Mouse (Mus musculus): ENCODE data around the gene Slc6a9. TPM values are rescaled to one million over a fixed set of nuclear protein-coding genes. Genes with fewer than 3 reads are reported as not detected.

Slc6a9 gene
- 0.76 and 2.6 TPM in 2 replicates for total RNA-seq (2015)
- 1.9 and 6.1 TPM in 2 replicates for total RNA-seq (2017)

DNA sequence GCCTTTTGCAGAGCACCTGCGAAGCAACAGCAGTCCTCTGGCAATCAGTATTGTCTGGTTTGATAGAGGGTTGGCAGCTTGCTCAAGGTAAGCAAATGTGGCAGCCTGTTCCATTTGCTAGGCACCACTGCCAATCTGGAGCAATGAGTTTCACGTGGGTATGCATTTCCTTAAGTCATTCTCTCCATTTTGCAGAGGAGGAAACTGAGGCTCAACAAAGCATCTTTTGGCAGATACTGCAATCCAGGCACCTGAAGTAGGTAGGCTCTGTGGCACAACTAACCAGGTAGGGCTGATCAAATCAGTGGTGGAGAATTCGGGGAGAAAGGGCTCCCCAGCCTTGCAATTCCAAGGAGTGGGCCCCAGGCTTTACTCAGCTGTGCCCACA is at the start of gene Slc6a9:
Slc6a9 (plus strand) TSS at position 50 of the 388 bp plus-strand sequence.
- no peak for ATAC-seq (ENCODE audit: poor library complexity, severe bottlenecking)

DNA sequence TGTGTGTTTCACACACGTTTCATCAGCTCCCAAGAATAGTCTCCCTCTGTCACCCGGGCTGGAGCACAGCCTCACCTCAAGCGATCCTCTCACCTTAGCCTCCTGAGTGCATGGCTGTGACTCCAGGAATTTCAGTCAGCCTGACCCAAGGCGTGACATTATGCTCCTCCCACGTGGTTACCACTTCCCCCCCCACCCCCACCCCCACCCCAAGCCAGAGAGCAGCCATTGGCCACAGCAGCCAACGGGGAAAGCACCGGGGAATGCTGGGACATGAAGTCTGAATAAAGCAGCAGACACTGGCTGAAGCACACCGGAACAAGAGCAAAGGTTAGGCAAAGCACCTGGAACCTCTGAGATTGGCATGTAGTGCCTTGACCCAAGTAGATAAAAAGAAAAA is 47.3 kb upstream of the Slc6a9 start:
- peak; percentile 33; the same call in 1 of the 2 replicates for ATAC-seq (ENCODE audit: poor library complexity, severe bottlenecking)

DNA sequence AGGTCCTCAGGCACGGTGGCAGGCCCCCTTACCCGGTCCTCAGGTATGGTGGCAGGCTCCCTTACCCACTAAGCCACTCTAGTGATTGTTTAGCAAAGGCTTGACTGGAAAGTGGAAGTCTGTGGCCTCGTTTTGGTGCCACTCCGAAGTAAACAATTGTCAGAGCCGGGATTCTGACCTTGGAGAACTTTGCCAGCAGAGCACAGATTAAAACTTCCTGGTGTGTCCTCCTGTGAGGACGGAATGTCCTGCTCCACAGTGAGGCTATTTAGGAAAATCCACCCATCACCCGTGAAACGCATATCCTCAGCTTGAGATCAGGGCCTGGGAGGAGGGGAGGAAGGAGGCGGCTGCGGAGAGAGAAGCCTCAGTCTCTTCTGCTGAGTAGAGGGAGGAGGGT is 46.0 kb upstream of the Slc6a9 start:
- no peak for ATAC-seq (ENCODE audit: poor library complexity, severe bottlenecking)

DNA sequence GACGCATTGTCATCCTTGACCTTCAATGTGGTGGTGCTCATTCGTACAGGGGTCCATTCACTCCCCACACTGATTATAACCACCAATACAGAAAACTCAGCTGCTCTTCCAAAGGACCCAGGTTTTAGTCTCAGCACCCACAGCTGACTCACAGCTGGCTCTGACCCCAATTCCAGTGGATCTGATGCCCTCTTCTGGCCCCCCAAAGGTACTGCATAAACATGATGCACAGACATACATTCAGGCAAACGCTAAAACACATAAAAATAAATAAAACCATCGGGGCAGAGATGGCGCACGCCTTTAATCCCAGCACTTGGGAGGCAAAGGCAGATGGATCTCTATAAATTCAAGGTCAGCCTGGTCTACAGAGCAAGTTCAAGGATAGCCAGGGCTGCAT is 34.4 kb upstream of the Slc6a9 start:
- ATAC-seq (ENCODE audit: poor library complexity, severe bottlenecking), result no peak

DNA sequence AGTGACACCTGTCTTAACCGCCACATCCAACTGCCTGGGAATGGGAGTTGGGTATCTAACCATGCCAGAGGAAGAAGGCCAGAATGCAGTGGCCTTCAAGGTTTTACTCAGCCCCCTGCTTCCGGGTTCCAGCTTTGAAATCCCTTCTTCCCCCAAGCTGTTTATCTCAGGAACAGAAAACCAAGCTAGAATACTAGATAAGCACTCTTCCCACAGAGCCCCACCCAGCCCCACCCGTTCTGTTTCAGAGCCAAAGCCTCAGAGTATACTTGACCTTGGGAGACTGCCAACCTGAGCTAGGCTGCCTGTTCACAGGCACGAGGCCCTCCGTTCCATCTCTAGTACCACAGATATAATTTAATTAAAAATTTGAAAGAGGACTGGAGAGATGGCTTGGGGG is 27.3 kb upstream of the Slc6a9 start:
- no peak for ATAC-seq (ENCODE audit: poor library complexity, severe bottlenecking)

DNA sequence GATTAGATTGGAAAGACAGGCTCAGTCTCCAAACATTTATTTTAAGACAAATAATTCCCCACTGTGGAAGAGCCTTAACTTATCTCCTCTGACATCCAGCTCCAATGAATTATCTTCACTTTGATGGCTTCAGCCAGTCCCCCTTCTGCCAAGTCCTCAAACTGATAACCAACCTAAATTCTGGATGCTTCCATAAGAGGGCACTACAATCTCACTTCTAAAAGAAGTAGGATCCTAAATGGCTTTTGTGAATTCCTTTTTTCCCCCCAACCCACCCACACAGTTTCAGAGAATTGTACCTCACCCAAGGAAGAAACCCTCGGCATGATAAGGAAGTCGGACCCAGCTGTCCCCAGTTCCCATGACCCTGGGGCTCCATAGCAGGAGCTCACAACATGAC is 23.4 kb upstream of the Slc6a9 start:
- ATAC-seq (ENCODE audit: poor library complexity, severe bottlenecking), result no peak

DNA sequence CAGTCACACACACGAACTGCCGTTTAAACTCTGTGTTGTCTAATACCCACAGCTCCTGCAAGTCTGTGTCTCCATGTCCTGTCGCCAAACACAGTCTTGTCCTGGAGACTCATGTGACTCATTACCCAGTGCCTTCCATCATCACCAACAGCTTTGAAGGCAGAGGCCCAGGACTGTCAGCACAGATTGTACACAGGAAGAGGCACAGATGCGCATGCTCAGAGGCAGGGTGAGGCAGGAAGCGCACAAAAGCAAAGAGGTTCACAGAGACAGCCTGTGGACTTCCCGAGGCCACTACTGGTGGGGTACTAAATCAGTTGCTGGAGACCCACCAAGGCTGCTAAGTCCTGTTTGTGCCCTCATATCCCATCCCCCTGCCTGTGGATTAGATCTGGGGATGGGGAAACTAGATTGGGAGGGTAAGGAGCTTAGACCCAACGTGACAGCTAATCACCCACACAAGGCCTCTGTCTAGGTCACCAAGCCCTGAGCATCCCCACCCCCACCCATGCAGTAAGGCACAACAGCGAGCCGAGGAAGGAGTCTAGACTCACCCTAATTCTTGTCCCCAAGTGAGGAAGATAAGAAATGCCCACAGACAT is 20.6 kb upstream of the Slc6a9 start:
- no peak for ATAC-seq (ENCODE audit: poor library complexity, severe bottlenecking)

DNA sequence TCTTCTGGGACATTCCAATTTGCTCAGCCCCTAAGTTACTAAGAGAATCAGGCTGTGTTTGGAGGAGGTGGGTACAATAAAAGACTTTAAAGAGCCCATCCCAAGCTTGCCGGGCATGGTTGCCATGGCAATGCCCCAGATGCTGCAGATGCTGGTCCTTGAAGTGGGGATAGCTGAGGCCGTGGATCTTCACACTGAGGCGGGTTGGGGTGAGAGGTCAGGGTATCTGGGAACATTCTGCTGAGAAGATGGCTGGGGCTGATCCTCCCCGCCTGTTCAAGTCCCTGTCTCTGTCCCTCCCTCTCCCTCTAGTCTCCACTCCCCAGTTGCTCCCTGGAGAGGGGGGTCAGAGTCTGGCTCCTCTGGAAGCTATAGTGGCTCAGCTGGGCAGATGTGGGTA is 20.0 kb upstream of the Slc6a9 start:
- ATAC-seq (ENCODE audit: poor library complexity, severe bottlenecking), result no peak

DNA sequence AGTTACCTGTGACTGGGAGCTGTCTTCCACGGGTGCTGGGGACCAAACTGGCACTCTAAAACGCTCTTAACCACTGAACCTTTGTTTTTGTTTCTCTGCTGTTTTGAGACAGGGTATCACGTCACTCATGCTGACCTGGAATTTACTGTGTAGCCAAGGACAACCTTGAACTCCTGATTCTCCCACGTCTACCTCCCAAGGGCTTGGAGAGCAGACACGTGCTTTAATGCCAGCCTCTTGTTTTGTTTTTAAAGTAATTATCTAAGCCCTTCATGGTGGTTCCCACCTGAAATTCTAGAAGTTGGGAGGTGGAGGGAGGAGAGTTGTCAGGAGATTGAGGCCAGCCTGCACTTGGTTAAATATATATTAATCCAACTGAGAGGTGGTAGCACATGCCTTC is 17.5 kb upstream of the Slc6a9 start:
- ATAC-seq (ENCODE audit: poor library complexity, severe bottlenecking), result no peak

DNA sequence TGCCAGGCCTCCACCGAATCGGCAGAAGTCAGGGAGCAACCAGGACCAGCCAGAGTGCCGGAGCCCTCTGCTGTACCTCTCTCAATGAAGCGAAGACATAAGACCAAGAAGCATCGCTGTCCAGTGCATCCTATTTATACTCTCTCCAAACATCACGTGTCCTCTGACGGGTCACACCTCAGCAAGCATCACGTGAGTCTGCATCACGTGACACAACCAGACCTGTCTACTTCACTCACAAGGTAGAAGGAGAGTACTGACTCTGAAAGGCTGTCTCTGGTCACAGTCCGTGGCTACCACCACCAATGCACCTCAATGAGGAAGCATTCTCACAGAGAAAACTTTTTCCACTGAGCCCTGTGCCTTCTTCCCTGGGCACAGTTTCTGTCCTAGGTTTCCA is 16.3 kb upstream of the Slc6a9 start:
- no peak for ATAC-seq (ENCODE audit: poor library complexity, severe bottlenecking)

DNA sequence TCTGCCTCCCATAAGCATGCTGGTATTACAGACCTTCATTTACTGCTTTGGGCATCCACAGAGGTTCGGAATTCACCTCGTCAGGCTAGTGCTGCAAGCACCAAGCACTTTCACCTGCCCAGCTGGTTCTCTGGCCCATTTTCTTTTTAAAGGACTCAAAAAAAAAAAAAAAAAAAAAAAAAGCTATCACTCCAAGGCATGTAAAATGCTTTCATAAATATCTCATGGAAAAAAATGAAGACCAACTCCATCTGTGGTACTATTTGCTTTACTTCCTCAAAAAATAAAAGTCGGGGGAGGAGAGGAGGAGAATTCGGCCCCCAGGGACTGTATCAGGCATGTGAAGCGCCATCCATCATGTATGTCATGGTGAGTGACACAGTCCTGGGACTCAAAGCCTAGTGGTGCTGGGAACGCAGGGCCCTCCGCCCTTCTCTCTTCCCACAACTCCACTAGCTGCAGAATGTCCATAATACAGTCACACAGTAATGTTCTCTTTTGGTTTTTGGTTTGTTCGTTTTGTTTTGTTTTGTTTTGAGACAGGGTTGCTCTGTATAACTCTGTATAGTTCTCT is 5.6 kb upstream of the Slc6a9 start:
- no peak for ATAC-seq (ENCODE audit: poor library complexity, severe bottlenecking)

DNA sequence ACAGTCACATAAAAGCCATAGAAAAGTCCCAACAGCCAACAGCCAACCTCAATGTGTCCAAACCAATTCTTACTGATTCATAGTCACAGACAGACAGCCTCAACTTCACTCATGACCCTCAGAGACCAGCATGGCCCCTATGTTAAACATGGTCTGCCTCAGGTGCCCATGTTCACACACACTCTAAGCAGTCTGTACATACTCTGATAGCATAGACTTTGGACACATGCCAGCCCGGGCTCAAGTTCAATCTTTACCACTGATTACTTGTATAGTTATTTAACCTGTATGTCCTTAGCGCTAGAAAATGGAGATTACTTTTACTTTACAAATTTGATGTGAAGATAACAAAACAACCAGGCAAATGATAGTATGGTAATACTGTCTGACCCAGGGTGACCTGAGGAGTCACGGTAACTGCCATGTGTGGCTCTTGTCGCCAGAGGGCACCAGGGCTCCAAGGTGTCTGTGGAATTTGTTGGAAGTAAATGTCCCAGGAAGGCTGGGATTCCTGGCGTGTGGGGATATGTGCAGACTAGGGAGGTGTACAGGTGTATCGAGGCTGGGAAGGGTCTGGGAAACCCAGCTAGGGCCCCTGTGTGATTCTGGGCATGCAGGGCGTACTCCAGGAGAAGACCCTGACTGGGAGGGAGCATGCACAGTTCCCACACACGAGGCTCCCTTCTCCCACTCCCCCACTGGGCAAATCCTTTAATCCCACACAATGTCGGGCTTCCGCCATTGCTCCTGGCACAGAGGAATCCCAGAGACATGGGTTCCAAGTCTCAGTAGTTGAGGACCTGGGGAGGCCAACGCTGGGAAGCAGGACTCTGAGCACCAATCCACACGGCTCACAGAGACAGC is 4.8 kb upstream of the Slc6a9 start:
- ATAC-seq (ENCODE audit: poor library complexity, severe bottlenecking), result peak; percentile 61

DNA sequence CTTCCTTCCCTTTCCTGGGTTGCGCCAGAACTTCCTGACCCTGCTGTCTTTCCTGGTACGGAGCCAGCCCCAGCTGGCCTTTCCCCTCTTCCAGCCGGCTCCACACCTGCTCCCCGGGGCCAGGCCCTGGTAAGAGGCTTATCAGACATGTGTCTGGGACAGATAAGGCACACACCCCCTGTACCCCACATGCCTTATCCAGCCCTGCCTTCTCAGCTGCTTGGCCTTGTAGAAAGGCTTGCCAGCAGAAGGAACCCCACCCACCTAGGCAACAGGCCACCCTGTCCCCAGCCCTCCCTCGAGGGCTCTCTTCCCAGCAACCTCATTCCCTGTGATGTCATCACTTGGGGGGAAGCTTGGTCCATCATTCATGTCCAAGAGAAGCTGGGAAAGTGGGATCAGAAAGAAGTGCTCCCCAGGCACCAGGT is 4.2 kb upstream of the Slc6a9 start:
- peak; percentile 36; the same call in 1 of the 2 replicates for ATAC-seq (ENCODE audit: poor library complexity, severe bottlenecking)

DNA sequence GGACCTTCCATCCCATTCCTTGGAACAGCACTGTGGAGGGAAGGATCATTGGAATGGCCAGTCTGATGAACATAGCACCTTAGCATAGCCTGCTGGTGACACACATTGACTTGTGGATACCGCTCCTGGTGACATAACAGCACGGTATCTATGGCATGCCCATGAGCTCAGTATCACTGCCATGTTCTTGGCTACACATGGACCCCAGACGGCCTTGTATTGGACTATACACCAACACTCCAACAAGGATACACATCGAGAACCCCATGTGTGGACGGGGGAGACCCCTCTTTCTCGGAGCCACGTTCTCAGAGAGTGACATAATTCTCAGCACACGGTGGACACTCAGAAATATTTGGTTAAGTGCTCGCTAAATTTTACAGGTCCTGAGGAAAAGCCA is 3.5 kb upstream of the Slc6a9 start:
- ATAC-seq (ENCODE audit: poor library complexity, severe bottlenecking), result no peak

DNA sequence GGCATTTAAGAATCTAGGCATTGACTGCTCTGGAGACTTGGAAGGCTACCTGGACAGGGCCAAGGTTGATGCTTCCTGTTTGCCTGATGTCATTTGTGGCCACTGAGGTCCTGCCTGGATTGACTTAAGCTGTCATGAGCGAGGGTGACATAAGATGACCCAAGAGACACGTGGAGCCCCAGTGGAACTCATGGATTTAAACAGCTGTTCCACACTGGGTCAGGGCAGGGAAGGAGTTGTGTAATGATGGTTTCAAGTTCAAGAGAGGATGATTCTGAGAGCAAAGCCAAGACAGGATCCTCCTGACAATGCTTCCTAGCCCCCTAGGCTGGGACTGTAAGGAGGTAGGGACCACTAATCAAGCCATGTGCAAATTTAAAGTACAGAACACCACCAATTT is 2.8 kb upstream of the Slc6a9 start:
- no peak for ATAC-seq (ENCODE audit: poor library complexity, severe bottlenecking)

DNA sequence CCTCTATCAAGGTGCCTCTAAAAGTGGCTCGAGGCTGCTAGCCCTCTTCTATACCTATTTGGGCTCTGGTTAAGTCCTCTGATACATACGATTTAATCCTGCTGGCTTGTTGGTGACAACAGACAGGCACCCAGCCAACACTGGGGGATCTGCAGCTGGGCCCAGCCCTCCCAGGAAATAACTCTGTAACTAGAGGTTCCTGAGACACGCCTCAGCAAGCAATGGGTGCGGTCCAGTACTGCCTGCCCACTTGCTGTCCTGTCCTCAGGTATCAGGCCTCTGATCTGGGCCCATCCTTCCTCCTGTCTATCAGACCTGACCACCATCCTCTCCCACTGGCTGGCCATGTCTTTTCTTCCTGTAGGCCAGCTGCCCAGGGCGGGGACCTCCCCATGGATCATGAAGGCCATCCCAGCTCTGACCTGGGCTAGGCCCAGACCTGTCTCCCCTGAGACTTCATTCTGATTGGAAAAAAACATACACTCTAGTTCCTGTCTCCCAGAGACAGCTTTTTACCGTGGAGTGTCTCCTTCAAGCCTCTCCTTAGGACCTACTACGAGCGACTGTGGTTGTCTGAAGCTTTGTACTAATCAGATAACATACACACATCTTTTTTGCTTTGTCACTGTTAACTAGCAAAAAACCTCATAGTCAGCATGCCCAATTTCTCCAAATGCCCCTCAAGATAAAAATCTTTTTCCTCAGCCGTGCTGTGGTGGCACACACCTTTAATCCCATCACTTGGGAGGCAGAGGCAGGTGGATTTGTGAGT is 2.2 kb upstream of the Slc6a9 start:
- no peak for ATAC-seq (ENCODE audit: poor library complexity, severe bottlenecking)

DNA sequence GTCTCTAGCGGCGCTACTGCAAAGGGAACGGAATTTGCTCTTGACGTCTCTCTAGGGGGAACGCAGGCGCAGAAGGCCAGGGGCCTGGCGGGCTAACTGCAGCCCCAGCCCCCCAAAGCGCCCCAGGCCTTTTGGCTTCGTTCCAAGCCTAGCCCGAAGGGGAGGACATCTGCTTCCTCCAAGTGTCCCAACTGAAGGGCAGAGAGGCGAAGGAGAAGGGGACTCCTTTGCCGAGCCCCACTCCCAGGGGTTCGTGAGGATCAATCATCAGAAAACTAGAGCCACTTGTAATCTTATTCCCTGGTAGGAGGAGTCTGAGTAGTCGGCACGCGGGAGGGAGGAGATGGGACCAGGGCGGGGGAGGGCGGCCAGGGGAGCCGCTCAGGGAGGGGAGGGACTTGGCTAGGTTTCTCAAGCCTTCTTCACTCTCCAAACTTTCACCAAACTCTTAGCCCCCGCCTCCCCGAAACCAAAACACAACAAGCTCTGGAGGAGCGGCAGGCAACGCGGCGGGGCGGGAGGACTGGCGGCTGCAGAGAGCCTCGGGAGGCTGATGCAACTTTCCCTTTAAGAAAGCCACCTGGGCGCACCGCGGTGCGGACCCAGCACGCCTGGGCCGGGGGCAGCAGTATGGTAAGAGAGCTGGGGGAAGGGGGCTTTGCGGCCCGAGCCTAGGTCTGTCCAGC is 682 bp downstream of the Slc6a9 start:
- peak; percentile 19; the same call in 1 of the 2 replicates for ATAC-seq (ENCODE audit: poor library complexity, severe bottlenecking)

DNA sequence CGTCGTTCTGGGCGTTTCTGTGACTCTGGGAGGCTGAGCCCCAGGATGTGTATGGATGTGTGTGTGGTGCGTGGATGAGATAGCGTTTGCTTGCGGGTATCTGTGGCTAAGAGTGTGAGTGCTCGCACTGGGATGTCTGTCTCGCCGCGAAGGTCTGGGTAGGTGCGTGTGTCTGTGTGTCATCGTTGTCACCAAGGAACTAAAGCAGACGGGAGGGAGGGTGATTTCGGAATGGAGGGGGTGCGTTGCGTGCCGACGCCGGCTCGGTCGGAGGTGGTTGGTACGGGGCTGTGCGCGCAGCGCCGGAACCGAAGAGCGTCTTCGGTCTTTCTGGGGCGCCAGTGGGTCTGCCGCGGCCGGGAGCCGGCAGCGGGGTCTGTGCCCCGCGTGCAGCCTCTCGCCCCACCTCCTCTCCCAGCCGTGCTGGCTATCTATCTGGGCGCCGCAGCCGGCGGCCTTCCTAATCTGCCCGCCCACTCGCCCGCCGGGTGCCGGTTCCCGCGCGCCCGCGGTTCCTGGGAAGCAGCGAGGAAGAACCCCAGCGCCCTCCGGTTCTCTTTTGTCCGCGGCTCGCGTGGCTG is 1.3 kb downstream of the Slc6a9 start:
- peak; percentile 19; the same call in 1 of the 2 replicates for ATAC-seq (ENCODE audit: poor library complexity, severe bottlenecking)

DNA sequence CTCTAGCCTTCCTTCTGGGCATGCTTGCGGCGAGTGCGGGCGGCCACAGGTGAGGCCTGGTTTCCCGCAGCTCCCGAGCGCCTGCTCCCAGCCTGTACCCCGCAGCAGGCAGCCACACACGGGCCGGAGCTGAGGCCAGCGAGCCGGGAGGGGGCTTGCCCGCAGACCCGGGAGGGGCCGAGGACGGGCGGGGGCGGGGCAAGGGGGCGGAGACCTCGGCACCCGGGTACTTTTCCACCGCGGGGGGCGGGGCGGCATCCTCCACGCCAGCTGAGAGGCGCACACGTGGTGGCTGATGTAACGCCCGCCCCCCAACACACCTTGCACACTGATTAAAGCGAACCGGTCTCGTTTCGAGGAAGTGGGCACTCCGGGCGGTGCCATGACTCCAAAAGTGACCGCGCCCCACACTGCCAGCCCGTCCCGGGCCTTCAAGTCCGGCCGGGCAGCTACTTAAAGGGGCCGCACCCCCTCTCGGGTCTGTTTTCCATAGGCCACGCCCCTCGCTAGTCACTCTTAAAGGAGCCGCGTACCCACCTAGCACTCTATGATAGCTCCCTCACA is 2.0 kb downstream of the Slc6a9 start:
- ATAC-seq (ENCODE audit: poor library complexity, severe bottlenecking), result peak; percentile 78

DNA sequence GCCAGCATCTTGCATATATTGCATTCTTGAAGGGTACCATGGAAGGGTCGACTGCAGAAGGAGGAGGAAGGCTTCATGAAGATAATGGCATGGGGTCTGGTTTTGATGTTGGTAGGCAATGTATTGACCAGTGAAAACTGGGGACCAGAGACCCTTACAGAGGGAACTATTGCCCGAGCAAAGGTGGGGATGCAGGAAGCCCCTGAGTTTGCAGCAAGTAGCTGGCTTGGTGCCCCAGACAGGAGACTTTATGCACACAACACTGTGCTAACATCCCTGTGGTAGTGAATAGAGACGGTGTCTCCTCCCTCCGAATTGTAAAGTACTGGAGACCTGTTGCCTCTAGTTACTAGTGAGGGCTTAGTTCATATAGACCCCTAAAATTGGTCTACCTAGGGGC is 3.0 kb downstream of the Slc6a9 start:
- ATAC-seq (ENCODE audit: poor library complexity, severe bottlenecking), result no peak

Measured in megakaryocyte, adult 5-6 weeks (primary cell).